Mouse (Mus musculus) C2C12 (cell line): ENCODE measurements around the gene Rpl14.

Experiments
- CTCF ChIP-seq: IDR thresholded peaks from one replicate; pipeline ENCODE4 v1.5.1; 2011; ENCODE audit not compliant: control insufficient read depth, insufficient read depth, insufficient read length
- FOSL1 ChIP-seq: IDR thresholded peaks from one replicate; pipeline ENCODE4 v1.8.0; 2011; ENCODE audit warnings: mild to moderate bottlenecking, low read length; ENCODE audit not compliant: poor library complexity, insufficient read depth, severe bottlenecking
- MAX ChIP-seq: IDR thresholded peaks from one replicate; pipeline ENCODE4 v1.6.1; 2011; ENCODE audit warnings: mild to moderate bottlenecking, control low read depth
- MYOD1 ChIP-seq: IDR thresholded peaks from one replicate; pipeline ENCODE4 v1.6.1; 2011; ENCODE audit warnings: low read depth; ENCODE audit not compliant: control insufficient read depth, insufficient read length
- MYOG ChIP-seq: IDR thresholded peaks from one replicate; pipeline ENCODE4 v1.6.1; 2011; ENCODE audit not compliant: control insufficient read depth, insufficient read length; ENCODE audit errors: extremely low read depth
- USF1 ChIP-seq: IDR thresholded peaks from one replicate; pipeline ENCODE4 v1.6.1; 2011; ENCODE audit warnings: low read depth, mild to moderate bottlenecking, control low read depth, moderate library complexity

- TF ChIP-seq CTCF = no peak
- no peak for TF ChIP-seq MYOG
- no peak for TF ChIP-seq MYOD1
- no peak for TF ChIP-seq USF1
- no peak for TF ChIP-seq MAX
- no peak for TF ChIP-seq FOSL1
Measured at GRCm38 (mm10) chr9:120546482-120546881, 24.8 kb upstream of the Rpl14 start.
